Mouse (Mus musculus): ENCODE data around the gene Dmrt1. TPM values are rescaled to one million over a fixed set of nuclear protein-coding genes. Genes with fewer than 3 reads are reported as not detected.
"Not testable (repeated sequence)": the region's sequence is repeated elsewhere in the genome, so short reads cannot be mapped to it uniquely, and the experiment has no call there.

Gene Dmrt1
- not detected for total RNA-seq (2021)
- long read RNA-seq, experiment 1: 0 reads
- long read RNA-seq, experiment 2: 0 reads

DNA sequence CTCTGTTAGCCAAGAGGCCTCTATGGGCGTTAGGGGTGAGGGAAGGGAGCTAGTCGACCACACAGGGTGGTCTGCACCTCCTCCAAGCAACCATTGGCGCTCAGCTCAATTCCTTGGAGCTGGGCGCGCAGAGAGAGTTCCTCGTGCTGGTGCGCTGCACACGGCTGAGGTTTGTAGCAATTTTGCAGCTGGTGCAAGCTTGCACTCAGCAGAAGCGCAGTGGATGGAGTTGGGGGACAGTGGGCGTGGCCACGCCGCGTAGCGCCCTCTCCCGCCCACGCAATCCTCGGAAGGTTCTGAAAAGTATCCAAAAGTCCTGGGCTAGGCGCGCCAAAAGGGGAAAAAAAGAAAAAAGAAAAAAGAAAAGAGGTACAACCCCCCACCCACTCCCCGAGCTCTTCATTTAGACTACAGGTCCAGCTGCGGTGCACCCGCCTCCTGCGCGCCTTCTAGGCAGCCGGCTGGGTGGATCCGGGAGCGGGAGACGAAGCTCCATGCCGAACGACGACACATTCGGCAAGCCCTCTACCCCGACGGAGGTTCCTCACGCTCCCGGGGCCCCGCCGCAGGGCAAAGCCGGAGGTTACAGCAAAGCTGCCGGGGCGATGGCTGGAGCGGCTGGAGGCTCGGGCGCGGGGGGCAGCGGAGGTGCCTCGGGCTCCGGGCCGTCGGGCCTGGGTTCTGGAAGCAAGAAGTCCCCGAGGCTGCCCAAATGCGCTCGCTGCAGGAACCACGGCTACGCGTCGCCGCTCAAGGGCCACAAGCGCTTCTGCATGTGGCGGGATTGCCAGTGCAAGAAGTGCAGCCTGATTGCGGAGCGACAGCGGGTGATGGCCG, at the start of gene Dmrt1:
Gene Dmrt1 (plus strand): TSS at position 259 of the 837 bp plus-strand sequence.
- DNase-seq (ENCODE audit: low spot score in 2 of 2): peak in 1 of 2 experiments; percentile 17

GRCm38 (mm10) chr19:25460760-25461159, 44.7 kb upstream of the Dmrt1 start:
- no peak for DNase-seq (ENCODE audit: low spot score in 2 of 2)

- DNase-seq (ENCODE audit: low spot score in 2 of 2): no peak
Measured at GRCm38 (mm10) chr19:25461553-25462320, 43.7 kb upstream of the Dmrt1 start.

DNA sequence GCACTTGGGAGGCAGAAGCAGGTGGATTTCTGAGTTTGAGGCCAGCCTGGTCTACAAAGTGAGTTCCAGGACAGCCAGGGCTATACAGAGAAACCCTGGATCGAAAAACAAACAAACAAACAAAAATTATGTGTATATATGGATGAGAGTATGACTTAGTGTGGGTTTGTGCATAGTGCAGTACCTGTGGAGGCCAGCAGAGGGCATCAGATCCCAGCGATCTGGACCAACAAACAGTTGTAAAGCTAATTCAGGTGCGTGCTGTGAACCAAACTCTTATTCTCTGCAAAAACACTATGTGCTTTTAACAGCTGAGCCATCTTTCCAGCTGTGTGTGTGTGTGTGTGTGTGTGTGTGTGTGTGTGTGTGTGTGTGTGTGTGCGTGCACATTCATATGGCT, 29.6 kb upstream of the Dmrt1 start:
- not testable (repeated sequence) for DNase-seq (ENCODE audit: low spot score in 2 of 2)

GRCm38 (mm10) chr19:25479152-25479669, 26.2 kb upstream of the Dmrt1 start:
- no peak for DNase-seq (ENCODE audit: low spot score in 2 of 2)

DNA sequence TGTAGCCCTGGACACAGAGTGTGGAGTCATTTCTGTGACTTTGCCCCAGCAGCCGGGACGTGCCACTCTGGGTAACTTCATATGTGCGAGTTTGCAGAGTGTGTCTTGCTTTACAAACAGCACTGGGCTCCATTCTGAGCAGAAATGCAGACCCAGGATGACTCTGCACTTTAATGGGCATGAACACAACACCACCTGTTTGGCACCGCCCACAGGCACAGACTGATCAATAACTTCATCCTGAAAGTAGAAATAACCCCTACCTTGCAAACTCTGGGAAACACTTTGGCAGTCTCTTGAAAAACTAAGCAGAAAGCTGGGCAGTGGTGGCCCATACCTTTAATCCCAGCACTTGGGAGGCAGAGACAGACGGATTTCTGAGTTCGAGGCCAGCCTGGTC, 24.6 kb upstream of the Dmrt1 start:
- DNase-seq (ENCODE audit: low spot score in 2 of 2): no peak

DNA sequence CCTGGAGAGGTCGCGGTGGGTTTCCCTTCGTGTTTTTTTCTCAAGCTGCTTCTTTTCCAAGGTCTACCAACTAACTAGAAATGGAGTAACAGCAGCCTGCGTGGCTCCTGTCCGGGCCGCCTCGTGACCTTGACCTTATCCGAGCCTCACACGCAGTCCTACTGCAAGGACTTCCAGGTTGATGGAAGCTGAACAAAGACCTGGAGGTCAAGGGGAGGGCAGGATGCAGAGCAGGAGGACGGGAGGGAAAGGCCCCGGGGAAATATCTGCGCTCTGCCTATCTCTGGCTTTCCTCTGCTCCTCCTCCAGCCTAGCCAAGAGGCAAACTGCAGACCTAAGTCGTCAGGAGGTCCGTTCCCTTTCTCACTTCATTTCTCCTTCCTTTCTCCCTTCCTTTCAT, 18.9 kb upstream of the Dmrt1 start:
- no peak for DNase-seq (ENCODE audit: low spot score in 2 of 2)

GRCm38 (mm10) chr19:25487350-25487749, 18.1 kb upstream of the Dmrt1 start:
- DNase-seq (ENCODE audit: low spot score in 2 of 2): no peak

DNA sequence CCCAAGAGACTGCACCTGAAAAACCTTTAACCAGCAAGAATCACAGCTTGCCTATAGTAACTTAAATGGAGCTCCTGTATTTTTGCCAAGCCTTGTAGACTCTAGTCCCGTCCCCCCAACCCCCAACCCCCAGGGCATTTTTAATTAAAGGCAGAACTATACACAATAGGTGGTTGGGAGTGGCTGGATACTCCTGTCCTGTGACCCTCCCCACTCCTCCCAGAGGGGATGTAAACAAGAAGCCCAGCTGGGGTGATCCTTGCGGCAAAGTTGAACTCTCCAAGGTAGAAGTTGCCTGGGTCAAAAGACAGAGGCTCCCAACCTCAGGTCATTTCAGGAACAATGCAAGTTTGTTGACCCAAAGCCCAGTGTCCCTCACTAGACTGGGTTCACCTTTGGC, 16.9 kb upstream of the Dmrt1 start:
- DNase-seq (ENCODE audit: low spot score in 2 of 2): no peak

DNA sequence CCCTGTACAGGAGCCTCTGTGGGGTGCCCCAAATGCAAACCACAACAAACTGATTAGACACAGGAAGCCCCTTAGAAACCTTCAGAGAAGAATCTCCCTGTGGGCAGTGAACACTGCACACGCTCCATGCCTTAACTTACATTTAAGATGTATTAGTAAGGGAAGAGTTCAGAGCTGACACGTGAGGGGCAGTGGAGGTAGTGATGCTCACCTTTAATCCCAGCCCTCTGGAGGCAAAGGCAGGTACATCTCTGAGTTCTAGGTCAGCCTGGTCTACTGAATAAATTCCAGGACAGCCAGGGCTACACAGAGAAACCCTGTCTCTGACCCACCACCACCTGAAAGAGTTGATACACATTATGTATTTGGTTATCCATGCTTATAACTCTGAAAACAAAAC, 15.9 kb upstream of the Dmrt1 start:
- DNase-seq (ENCODE audit: low spot score in 2 of 2): no peak

GRCm38 (mm10) chr19:25497434-25497833, 8.0 kb upstream of the Dmrt1 start:
- DNase-seq (ENCODE audit: low spot score in 2 of 2): no peak

DNA sequence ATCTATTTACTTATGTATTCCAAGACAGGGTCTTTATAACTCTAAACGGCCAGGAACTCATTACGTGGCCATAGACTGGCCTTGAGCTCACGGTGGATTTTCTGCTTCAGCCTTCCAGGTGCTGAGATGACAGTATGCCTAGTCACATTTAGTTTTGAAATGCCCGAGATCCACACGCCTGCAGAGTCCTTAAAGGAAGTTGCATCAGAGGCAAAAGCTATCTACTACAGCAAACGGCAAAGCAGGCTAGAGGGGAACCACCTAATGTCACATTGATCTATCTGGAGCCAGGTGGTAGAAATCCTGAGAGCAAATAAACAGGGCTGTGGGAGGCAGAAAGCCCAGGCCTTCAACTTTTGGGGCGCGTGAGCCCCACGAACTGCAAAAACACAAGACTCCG, 540 bp upstream of the Dmrt1 start:
- DNase-seq (ENCODE audit: low spot score in 2 of 2): no peak

DNA sequence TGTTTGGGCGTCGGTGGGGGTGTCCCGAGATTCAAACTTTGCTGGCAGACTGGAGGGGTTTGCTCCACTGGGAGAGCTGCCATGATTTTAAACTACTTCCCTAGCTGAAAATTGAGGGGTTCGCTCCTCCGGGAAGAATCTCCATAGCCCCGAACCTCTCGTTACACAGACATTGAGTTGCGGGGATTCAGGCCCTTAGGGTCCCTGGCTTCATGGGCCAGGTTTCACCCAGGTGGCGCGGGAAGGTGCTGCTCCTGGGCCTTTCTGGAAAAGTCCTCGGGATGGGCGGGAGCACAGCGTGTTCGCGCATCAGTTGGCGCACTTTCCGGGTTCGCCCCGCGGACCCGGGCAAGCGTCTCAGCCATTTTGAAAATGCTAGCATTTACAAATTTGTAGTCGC, 1.2 kb downstream of the Dmrt1 start:
- no peak for DNase-seq (ENCODE audit: low spot score in 2 of 2)

GRCm38 (mm10) chr19:25514986-25515530, 9.6 kb downstream of the Dmrt1 start:
- no peak for DNase-seq (ENCODE audit: low spot score in 2 of 2)

DNA sequence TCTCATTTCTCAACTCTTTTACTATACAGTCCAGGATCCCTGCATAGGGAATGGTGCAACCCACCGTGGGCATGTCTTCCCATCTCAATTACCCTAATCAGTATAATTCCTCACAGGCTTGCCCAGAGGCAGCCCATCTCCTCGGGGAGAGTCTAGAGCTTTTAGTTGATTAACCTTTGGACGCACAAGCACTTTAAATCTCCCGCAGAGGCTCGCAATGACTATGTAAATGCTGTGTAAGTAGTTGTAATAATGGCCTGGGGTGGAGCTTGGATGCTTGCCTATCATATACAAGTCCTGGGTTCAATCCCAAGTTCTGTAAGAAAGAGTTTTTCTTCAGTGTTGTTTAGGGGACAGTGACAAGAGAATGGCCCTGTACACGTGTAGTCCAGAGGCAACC, 18.7 kb downstream of the Dmrt1 start:
- no peak for DNase-seq (ENCODE audit: low spot score in 2 of 2)

DNA sequence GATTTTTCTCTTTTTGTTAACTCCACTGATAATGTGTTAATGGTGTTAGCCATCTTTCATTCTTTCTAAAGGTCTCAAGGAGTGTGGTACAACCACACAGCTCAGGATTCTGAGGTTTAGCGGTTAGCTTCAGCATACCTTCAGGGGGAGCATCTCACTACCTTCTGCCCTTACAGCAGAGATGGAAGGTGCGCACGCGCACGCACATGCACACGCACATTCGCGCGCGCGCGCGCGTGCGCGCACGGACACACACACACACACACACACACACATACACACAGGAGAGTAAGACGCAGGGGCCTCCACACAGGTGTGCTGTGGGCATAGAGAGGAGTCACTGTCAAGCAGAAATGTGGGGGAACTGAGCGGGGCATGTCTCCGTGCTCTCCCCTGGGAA, 20.3 kb downstream of the Dmrt1 start:
- DNase-seq (ENCODE audit: low spot score in 2 of 2): no peak

DNA sequence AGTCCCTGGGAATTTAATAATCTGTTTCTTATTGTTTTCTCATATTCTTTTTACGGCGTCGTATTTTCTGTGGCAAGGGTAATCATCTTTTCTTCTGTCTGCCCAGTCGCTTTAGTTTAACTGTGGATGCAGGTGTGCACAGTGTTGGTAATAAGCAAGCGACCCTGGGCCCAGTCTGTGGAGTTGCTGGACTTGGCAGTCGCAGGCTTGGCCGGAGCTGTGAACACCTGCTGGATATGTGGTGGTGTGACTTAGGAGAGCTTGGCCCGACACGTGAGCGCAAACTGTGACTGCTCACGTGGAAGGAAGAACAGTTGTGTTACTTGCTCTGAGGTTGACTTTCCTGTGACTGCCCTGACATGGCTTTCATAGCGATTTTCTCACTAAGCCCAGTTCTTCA, 24.3 kb downstream of the Dmrt1 start:
- DNase-seq (ENCODE audit: low spot score in 2 of 2): no peak

GRCm38 (mm10) chr19:25545714-25546340, 40.4 kb downstream of the Dmrt1 start:
- DNase-seq (ENCODE audit: low spot score in 2 of 2): peak in 1 of 2 experiments; percentile 51

GRCm38 (mm10) chr19:25547086-25547643, 41.7 kb downstream of the Dmrt1 start:
- DNase-seq (ENCODE audit: low spot score in 2 of 2): no peak

GRCm38 (mm10) chr19:25550346-25550745, 44.9 kb downstream of the Dmrt1 start:
- DNase-seq (ENCODE audit: low spot score in 2 of 2): no peak

DNA sequence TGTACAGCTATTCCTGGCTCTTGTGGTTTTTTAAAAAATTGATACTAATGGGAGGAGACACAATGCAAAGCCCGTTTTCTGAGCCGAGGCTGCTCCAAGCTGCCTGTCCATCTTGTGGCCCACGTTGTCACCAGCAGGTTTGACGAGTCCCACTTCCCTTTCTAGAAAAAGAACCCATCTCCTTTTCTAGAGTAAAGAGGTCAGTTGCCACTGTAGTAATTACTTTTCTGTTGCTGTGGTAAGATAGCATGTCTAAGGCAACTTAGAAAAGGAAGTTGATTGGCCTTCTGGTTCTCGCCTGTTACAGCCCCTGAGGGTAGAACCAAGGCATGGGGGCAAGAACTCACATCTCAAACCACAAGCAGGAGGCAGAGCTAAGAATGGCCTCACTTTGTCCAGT, 45.6 kb downstream of the Dmrt1 start:
- DNase-seq (ENCODE audit: low spot score in 2 of 2): no peak

Data from gastrocnemius, postnatal 4 days (tissue).